Mouse (Mus musculus) lung, embryonic 15.5 days (tissue): ENCODE results near the gene Lrp8. TPM values are rescaled to one million over a fixed set of nuclear protein-coding genes. Genes with fewer than 3 reads are reported as not detected.

ENCODE experiments used
- ATAC-seq: fragments of 200-750 bp; cut with Nextera tagmentation; 2 replicates; pipeline ENCODE4 v1.8.0; 2017; ENCODE audit warnings: moderate number of reproducible peaks, borderline replicate concordance; ENCODE audit not compliant: low FRiP score, low TSS enrichment; ENCODE audit errors: extremely low read depth
- H3K27ac ChIP-seq: fragments of 300-500 bp; sonication (generic); 2 replicates; pipeline ENCODE4 v1.5.1; 2015; ENCODE audit warnings: moderate library complexity, mild to moderate bottlenecking, inconsistent platforms
- H3K27me3 ChIP-seq: fragments of 300-500 bp; sonication (generic); 2 replicates; pipeline ENCODE4 v1.6.1; 2015; ENCODE audit warnings: inconsistent platforms
- H3K36me3 ChIP-seq: fragments of 300-500 bp; sonication (generic); 2 replicates; pipeline ENCODE4 v1.6.1; 2015; ENCODE audit warnings: inconsistent platforms
- H3K4me1 ChIP-seq: fragments of 300-500 bp; sonication (generic); 2 replicates; pipeline ENCODE4 v1.6.1; 2015; ENCODE audit warnings: inconsistent platforms
- H3K4me2 ChIP-seq: fragments of 300-500 bp; sonication (generic); 2 replicates; pipeline ENCODE4 v1.6.1; 2015; ENCODE audit warnings: inconsistent platforms, mild to moderate bottlenecking, moderate library complexity
- H3K4me3 ChIP-seq: fragments of 300-500 bp; sonication (generic); 2 replicates; pipeline ENCODE4 v1.5.1; 2015; ENCODE audit warnings: mild to moderate bottlenecking, inconsistent platforms
- H3K9ac ChIP-seq: fragments of 300-500 bp; sonication (generic); 2 replicates; pipeline ENCODE4 v1.6.1; 2015; ENCODE audit warnings: inconsistent platforms
- H3K9me3 ChIP-seq: fragments of 300-500 bp; sonication (generic); 2 replicates; pipeline ENCODE4 v1.6.1; 2016; ENCODE audit warnings: inconsistent platforms
- WGBS: fragments of 180-500 bp; shearing (Covaris S2); methylation state at CpG from one replicate; pipeline ENCODE4 v1.1.7; 2015; 5-methylcytosine and 5-hydroxymethylcytosine counted together
- polyA plus RNA-seq: library from polyadenylated mRNA; unstranded; fragments of >200 nt; fragmentation: Nextera tagmentation; extraction: Ambion mirVana; gene quantifications from 2 replicates; pipeline ENCODE4 v1.2.1, GENCODE M21; 2015

Lrp8 gene
- polyA plus RNA-seq, 1 experiment from 2014 or later, result 1.2 TPM

- 0 out of 2 replicates have a peak, but pooled peaks have one; percentile 59 for ATAC-seq
- Histone ChIP-seq H3K9ac (no peak overlapping the region), H3K4me2 (no peak overlapping the region), H3K27ac (no peak overlapping the region), H3K4me3 (no peak overlapping the region), H3K4me1 (peaks cover 15% of the 10 kb centered on the region; the same call in 1 of the 2 replicates), H3K36me3 (no peaks in the 10 kb centered on the region), H3K9me3 (no peaks in the 10 kb centered on the region), H3K27me3 (no peaks in the 10 kb centered on the region)
- WGBS, result 41% methylated on average over 5 of the region's 5 CpGs
Measured at GRCm38 (mm10) chr4:107776990-107777673, 24.9 kb upstream of the Lrp8 start.

GRCm38 (mm10) chr4:107783541-107783940, 18.5 kb upstream of the Lrp8 start:
- Histone ChIP-seq H3K4me1 (0 out of 2 replicates have a peak, but pooled peaks cover 5% of the 10 kb centered on the region), H3K9me3 (no peaks in the 10 kb centered on the region), H3K27ac (no peak overlapping the region), H3K4me3 (no peak overlapping the region), H3K27me3 (no peaks in the 10 kb centered on the region), H3K4me2 (no peak overlapping the region), H3K9ac (no peak overlapping the region), H3K36me3 (no peaks in the 10 kb centered on the region)
- 36% methylated on average over 10 of the region's 10 CpGs for WGBS
- peak; percentile 55; the same call in 1 of the 2 replicates for ATAC-seq

- ATAC-seq, result no peak
- no peak overlapping the region for H3K9ac ChIP-seq
- 89% methylated on average over 6 of the region's 6 CpGs for WGBS
- 0 out of 2 replicates have a peak, but pooled peaks cover 5% of the 10 kb centered on the region for H3K4me1 ChIP-seq
- H3K36me3 ChIP-seq, result no peaks in the 10 kb centered on the region
- peaks cover 3% of the 10 kb centered on the region; the same call in 1 of the 2 replicates for H3K27me3 ChIP-seq
- no peak overlapping the region for H3K27ac ChIP-seq
- H3K4me3 ChIP-seq, result no peak overlapping the region
- H3K4me2 ChIP-seq, result no peak overlapping the region
- no peaks in the 10 kb centered on the region for H3K9me3 ChIP-seq
Measured at GRCm38 (mm10) chr4:107788841-107789240, 13.2 kb upstream of the Lrp8 start.

GRCm38 (mm10) chr4:107800801-107801200, 1.3 kb upstream of the Lrp8 start:
- Histone ChIP-seq H3K4me2 (no peak overlapping the region), H3K9me3 (no peaks in the 10 kb centered on the region), H3K27ac (no peak overlapping the region), H3K4me3 (no peak overlapping the region), H3K9ac (no peak overlapping the region), H3K36me3 (no peaks in the 10 kb centered on the region), H3K4me1 (peaks cover 22% of the 10 kb centered on the region), H3K27me3 (peaks cover 54% of the 10 kb centered on the region)
- WGBS, result 75% methylated on average over 6 of the region's 6 CpGs
- no peak for ATAC-seq

GRCm38 (mm10) chr4:107801366-107802184, 486 bp upstream of the Lrp8 start:
- H3K4me2 ChIP-seq, result peak overlapping the region; percentile 100
- peak overlapping the region; percentile 67 for H3K4me3 ChIP-seq
- peak; percentile 72 for ATAC-seq
- peak overlapping the region; percentile 47; the same call in 1 of the 2 replicates for H3K9ac ChIP-seq
- H3K9me3 ChIP-seq, result no peaks in the 10 kb centered on the region
- peaks cover 54% of the 10 kb centered on the region for H3K27me3 ChIP-seq
- WGBS, result 2% methylated on average over 30 of the region's 41 CpGs
- H3K4me1 ChIP-seq, result peaks cover 22% of the 10 kb centered on the region
- H3K27ac ChIP-seq, result no peak overlapping the region
- H3K36me3 ChIP-seq, result no peaks in the 10 kb centered on the region

GRCm38 (mm10) chr4:107802450-107803331, 630 bp downstream of the Lrp8 start:
- ATAC-seq, result 0 out of 2 replicates have a peak, but pooled peaks have one; percentile 4
- Histone ChIP-seq H3K4me1 (peaks cover 22% of the 10 kb centered on the region), H3K27ac (no peak overlapping the region), H3K9me3 (no peaks in the 10 kb centered on the region), H3K36me3 (no peaks in the 10 kb centered on the region), H3K4me2 (peak overlapping the region; percentile 100), H3K4me3 (peak overlapping the region; percentile 67), H3K27me3 (peaks cover 54% of the 10 kb centered on the region), H3K9ac (peak overlapping the region; percentile 47)
- WGBS, result under 1% methylated on average over 65 of the region's 65 CpGs

GRCm38 (mm10) chr4:107803351-107804106, 1.5 kb downstream of the Lrp8 start:
- under 1% methylated on average over 46 of the region's 46 CpGs for WGBS
- Histone ChIP-seq H3K9me3 (no peaks in the 10 kb centered on the region), H3K27me3 (peaks cover 54% of the 10 kb centered on the region), H3K4me1 (peaks cover 22% of the 10 kb centered on the region), H3K36me3 (no peaks in the 10 kb centered on the region), H3K9ac (peak overlapping the region; percentile 1; the same call in 1 of the 2 replicates), H3K27ac (no peak overlapping the region), H3K4me3 (peak overlapping the region; percentile 67), H3K4me2 (peak overlapping the region; percentile 100)
- ATAC-seq, result peak; percentile 88

GRCm38 (mm10) chr4:107805491-107805890, 3.4 kb downstream of the Lrp8 start:
- Histone ChIP-seq H3K4me1 (peaks cover 22% of the 10 kb centered on the region), H3K4me3 (no peak overlapping the region), H3K36me3 (no peaks in the 10 kb centered on the region), H3K9me3 (no peaks in the 10 kb centered on the region), H3K4me2 (no peak overlapping the region), H3K27ac (no peak overlapping the region), H3K27me3 (peaks cover 45% of the 10 kb centered on the region), H3K9ac (no peak overlapping the region)
- WGBS, result 62% methylated on average over 3 of the region's 3 CpGs
- ATAC-seq, result no peak

- H3K9me3 ChIP-seq, result no peaks in the 10 kb centered on the region
- peaks cover 29% of the 10 kb centered on the region for H3K27me3 ChIP-seq
- 68% methylated on average over 4 of the region's 4 CpGs for WGBS
- no peak overlapping the region for H3K4me3 ChIP-seq
- H3K9ac ChIP-seq, result no peak overlapping the region
- no peak for ATAC-seq
- H3K27ac ChIP-seq, result no peak overlapping the region
- no peak overlapping the region for H3K4me2 ChIP-seq
- H3K36me3 ChIP-seq, result no peaks in the 10 kb centered on the region
- peaks cover 13% of the 10 kb centered on the region for H3K4me1 ChIP-seq
Measured at GRCm38 (mm10) chr4:107807796-107808195, 5.7 kb downstream of the Lrp8 start.

- H3K9me3 ChIP-seq, result no peaks in the 10 kb centered on the region
- no peak for ATAC-seq
- no peak overlapping the region for H3K4me2 ChIP-seq
- no peak overlapping the region for H3K27ac ChIP-seq
- no peak overlapping the region for H3K9ac ChIP-seq
- no peaks in the 10 kb centered on the region for H3K36me3 ChIP-seq
- no peak overlapping the region for H3K4me3 ChIP-seq
- peaks cover 4% of the 10 kb centered on the region for H3K4me1 ChIP-seq
- peaks cover 21% of the 10 kb centered on the region for H3K27me3 ChIP-seq
Measured at GRCm38 (mm10) chr4:107808655-107809054, 6.6 kb downstream of the Lrp8 start.

- Histone ChIP-seq H3K4me1 (no peaks in the 10 kb centered on the region), H3K9me3 (no peaks in the 10 kb centered on the region), H3K27me3 (no peaks in the 10 kb centered on the region), H3K9ac (no peak overlapping the region), H3K36me3 (no peaks in the 10 kb centered on the region), H3K27ac (no peak overlapping the region), H3K4me2 (no peak overlapping the region), H3K4me3 (no peak overlapping the region)
- WGBS, result 75% methylated on average over 3 of the region's 3 CpGs
- no peak for ATAC-seq
Measured at GRCm38 (mm10) chr4:107811006-107811405, 8.9 kb downstream of the Lrp8 start.
